Mouse (Mus musculus): ENCODE measurements around the gene Src.

Src gene

GRCm38 (mm10) chr2:157475437-157476379 lies 57.5 kb downstream of the Src start:
- no peak for TF ChIP-seq GATA4 (IDR thresholded peaks at IDR 0.05; ENCODE audit: insufficient replicate concordance, low read length)

DNA sequence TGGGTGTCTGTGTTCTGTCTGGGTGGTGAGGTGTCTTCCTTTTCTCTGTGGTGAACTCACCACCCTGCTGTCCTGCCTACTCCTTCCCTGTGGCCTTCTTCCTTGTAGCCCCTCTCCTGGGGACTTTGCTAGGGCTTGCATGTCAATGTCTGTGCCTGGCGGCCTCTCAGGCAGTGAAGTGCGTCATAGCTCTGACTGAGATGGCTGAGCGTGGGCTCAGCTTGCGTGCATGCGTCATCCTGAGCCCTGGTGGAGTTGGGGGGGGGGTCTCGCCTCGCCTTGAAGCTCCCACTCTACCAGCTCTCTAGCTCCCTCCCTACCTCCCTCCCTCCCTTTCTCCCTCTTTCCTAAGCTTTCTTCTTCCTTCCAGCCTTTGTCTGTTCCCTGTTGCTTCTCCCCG lies 60.4 kb downstream of the Src start:
- TF ChIP-seq GATA4 (IDR thresholded peaks at IDR 0.05; ENCODE audit: insufficient replicate concordance, low read length): no peak

DNA sequence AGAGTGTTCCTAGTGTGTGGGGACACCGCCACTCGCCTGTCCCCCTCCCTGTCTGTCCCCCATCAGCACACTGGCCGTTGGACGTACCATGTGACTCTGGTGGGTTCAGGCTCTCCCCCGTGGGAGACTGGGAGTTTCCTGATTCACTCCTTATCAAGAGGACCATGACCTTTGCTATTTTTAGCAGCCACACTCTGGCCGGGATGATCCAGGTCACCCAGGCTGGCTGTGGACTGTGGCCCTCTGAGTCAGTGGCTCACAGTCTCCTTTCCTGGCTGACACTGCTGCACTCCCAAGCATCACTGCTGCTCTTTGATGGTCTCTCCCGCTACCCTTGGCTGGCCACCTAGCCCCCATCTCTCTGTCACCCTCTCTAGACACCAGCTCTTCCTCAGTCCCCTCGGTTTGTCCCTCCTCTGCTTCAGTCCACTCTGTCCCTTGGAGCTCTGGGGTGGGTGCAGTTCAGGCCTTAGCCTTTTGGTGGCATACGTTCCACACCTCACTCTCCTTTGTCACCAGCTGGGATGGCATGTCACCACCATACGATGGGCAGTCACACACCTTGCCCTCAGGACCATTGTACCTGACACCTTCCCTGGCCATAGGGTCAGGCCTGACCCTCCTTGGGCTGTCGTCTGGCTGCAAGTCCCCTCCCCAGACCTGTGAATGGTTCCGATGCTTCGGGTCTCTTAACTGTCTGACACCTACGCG lies 61.8 kb downstream of the Src start:
- TF ChIP-seq GATA4 (IDR thresholded peaks at IDR 0.05; ENCODE audit: insufficient replicate concordance, low read length): no peak

DNA sequence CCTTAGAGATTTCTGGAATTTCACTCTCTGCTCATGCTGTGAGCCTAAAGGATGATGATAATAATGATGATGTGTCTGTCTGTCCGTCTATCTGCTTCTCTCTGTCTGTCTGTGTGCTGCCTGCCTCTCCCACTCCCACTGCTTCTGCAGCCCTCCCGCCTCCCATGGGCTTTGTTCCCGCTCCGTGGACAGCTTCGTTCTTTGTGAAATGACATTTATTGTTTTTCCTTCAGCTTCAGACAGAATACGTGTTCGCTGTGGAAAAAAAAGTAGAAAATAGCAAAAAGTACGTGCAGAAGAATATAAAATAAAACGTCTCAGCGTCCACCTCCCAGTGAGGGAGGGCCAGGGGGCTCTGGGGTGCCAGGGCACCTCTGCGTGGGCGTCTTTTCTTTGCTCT lies 64.5 kb downstream of the Src start:
- no peak for TF ChIP-seq GATA4 (IDR thresholded peaks at IDR 0.05; ENCODE audit: insufficient replicate concordance, low read length)

- TF ChIP-seq GATA4 (IDR thresholded peaks at IDR 0.05; ENCODE audit: insufficient replicate concordance, low read length): no peak
These were observed 68.9 kb downstream of the Src start for GRCm38 (mm10) chr2:157486981-157487656.

- no peak for TF ChIP-seq GATA4 (IDR thresholded peaks at IDR 0.05; ENCODE audit: insufficient replicate concordance, low read length)
These were observed 69.5 kb downstream of the Src start for GRCm38 (mm10) chr2:157487733-157488175.

GRCm38 (mm10) chr2:157493240-157493639 lies 75.0 kb downstream of the Src start:
- TF ChIP-seq GATA4 (IDR thresholded peaks at IDR 0.05; ENCODE audit: insufficient replicate concordance, low read length): no peak

- TF ChIP-seq GATA4 (IDR thresholded peaks at IDR 0.05; ENCODE audit: insufficient replicate concordance, low read length): no peak
These were observed 80.3 kb downstream of the Src start for GRCm38 (mm10) chr2:157498529-157498928.

GRCm38 (mm10) chr2:157500364-157500763 lies 82.1 kb downstream of the Src start:
- no peak for TF ChIP-seq GATA4 (IDR thresholded peaks at IDR 0.05; ENCODE audit: insufficient replicate concordance, low read length)

DNA sequence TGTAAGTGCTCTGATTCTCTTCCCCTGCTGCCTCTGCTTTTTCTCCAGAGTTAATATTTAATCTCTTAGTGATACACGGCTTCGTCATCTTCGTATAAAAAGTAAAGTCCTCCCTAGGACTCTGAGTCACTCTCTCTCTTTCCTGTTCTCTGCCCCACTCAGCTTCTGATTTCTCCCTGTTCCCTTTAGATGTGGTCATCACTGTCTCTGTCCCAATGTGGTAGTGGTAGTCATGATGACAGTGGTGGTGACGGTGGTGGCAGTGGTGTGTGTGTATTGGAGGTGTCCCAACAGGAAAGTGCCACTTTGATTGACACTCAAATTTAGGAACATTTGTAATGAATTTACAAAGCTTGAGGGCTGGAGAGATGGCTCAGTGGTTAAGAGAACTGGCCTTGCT lies 83.1 kb downstream of the Src start:
- no peak for TF ChIP-seq GATA4 (IDR thresholded peaks at IDR 0.05; ENCODE audit: insufficient replicate concordance, low read length)

- no peak for TF ChIP-seq GATA4 (IDR thresholded peaks at IDR 0.05; ENCODE audit: insufficient replicate concordance, low read length)
These were observed 88.5 kb downstream of the Src start for GRCm38 (mm10) chr2:157506779-157507178.

DNA sequence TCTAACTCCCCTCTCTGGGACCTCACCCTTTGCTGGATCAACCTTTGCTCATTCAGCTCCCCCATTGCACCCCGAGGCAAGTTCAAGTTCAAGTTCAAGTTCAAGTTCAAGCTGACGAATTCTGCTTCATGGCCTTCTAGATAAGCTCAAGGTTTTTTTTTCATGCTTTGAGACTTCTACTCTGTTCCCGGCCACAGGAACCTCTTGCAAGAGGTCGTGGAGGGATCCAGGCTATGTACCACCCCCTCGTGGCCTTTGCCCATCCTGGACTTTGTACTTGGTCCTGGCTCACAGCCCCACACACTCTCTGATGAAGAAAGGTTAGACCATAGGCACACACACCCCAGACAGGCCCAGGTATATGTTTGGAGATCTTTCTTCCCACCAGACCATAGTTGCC lies 90.9 kb downstream of the Src start:
- TF ChIP-seq GATA4 (IDR thresholded peaks at IDR 0.05; ENCODE audit: insufficient replicate concordance, low read length): no peak

- TF ChIP-seq GATA4 (IDR thresholded peaks at IDR 0.05; ENCODE audit: insufficient replicate concordance, low read length): no peak
These were observed 91.8 kb downstream of the Src start for GRCm38 (mm10) chr2:157510031-157510430.

DNA sequence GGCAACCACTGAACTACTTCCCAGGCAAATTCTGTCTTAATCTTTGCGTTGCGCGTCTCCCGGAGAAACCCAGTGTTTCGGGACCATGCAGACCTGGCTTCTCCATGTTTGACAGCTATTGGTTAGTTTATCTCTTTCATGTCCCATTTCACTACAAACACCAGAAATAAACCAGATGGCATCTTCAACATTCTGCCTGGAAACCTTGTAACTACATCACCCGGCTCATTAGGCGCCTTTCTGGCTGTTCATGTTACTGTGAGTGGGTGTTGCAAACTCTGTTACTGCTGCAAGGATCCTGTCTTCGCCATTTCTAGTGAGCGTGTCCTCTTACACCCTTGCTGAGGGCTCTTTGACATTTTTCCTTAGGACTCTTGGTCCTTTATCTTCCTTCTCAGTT lies 94.6 kb downstream of the Src start:
- no peak for TF ChIP-seq GATA4 (IDR thresholded peaks at IDR 0.05; ENCODE audit: insufficient replicate concordance, low read length)

DNA sequence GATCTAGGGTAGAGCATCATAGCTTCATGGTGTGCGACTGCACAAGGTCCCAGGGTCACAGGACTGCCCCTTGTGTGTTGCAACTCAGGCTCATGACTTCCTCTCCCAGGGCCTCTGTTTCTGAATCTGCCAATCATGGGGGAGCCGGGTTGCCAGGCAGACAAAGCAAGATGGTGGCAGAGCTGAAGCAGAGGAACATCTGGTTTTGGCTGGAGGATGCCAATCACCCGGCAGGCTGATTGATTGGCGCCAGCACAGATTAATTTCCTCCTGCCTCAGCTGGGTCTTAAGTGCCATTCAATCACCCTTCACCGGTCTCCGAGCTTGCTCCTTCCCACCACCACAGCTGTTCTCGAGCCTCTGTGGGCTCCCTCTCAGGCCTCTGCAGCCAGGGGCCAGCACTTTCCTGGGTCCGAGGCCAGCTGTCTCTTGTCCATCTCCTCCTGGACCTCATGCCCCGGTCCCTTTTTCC lies 95.5 kb downstream of the Src start:
- TF ChIP-seq GATA4 (IDR thresholded peaks at IDR 0.05; ENCODE audit: insufficient replicate concordance, low read length): no peak

Measured in liver, adult (tissue).